Mouse (Mus musculus): ENCODE data around the gene Hic1. TPM values are rescaled to one million over a fixed set of nuclear protein-coding genes. Genes with fewer than 3 reads are reported as not detected.

The Hic1 gene
- polyA plus RNA-seq, 1 experiment from 2014 or later, result 14.5 TPM

GRCm38 (mm10) chr11:75141038-75141437, 28.3 kb downstream of the Hic1 start:
- DNase-seq (ENCODE audit: low spot score), result no peak
- H3K4me1 ChIP-seq (replicated peaks; ENCODE audit: control insufficient read depth, insufficient read depth, low read length), result peaks cover 61% of the 10 kb centered on the region

GRCm38 (mm10) chr11:75140431-75140830, 28.9 kb downstream of the Hic1 start:
- peaks cover 60% of the 10 kb centered on the region for H3K4me1 ChIP-seq (replicated peaks; ENCODE audit: control insufficient read depth, insufficient read depth, low read length)
- DNase-seq (ENCODE audit: low spot score) (no peak), ATAC-seq (replicated peaks; ENCODE audit: low FRiP score, low TSS enrichment, low read depth) (no peak)
- peaks cover 20% of the 10 kb centered on the region for H3K36me3 ChIP-seq (ENCODE audit: control insufficient read depth, insufficient read depth, low read length)
- H3K4me3 ChIP-seq (ENCODE audit: low read depth, low read length), result no peak overlapping the region
- no peaks in the 10 kb centered on the region for H3K27me3 ChIP-seq (replicated peaks; ENCODE audit: control insufficient read depth, insufficient read depth, low read length)
- WGBS, result 48% methylated on average over 5 of the region's 5 CpGs
- no peaks in the 10 kb centered on the region for H3K9me3 ChIP-seq (ENCODE audit: control insufficient read depth, low read length)
- H3K4me2 ChIP-seq (ENCODE audit: low read length), result no peak overlapping the region
- H3K27ac ChIP-seq (ENCODE audit: low read depth), result peak overlapping the region; percentile 90
- H3K9ac ChIP-seq (ENCODE audit: low read length), result no peak overlapping the region

More at GRCm38 (mm10) chr11:75141038-75141437, 28.3 kb downstream of the Hic1 start:
- Histone ChIP-seq H3K4me2 (ENCODE audit: low read length) (no peak overlapping the region), H3K9me3 (ENCODE audit: control insufficient read depth, low read length) (no peaks in the 10 kb centered on the region), H3K27me3 (replicated peaks; ENCODE audit: control insufficient read depth, insufficient read depth, low read length) (no peaks in the 10 kb centered on the region), H3K4me3 (ENCODE audit: low read depth, low read length) (no peak overlapping the region), H3K9ac (ENCODE audit: low read length) (no peak overlapping the region), H3K27ac (ENCODE audit: low read depth) (peak overlapping the region; percentile 90), H3K36me3 (ENCODE audit: control insufficient read depth, insufficient read depth, low read length) (peaks cover 20% of the 10 kb centered on the region)
- 42% methylated on average over 3 of the region's 3 CpGs for WGBS
- ATAC-seq (replicated peaks; ENCODE audit: low FRiP score, low TSS enrichment, low read depth), result no peak

GRCm38 (mm10) chr11:75139122-75139963, 30.0 kb downstream of the Hic1 start:
- peak; percentile 70 for ATAC-seq (replicated peaks; ENCODE audit: low FRiP score, low TSS enrichment, low read depth)
- peak overlapping the region; percentile 0; the same call in 1 of the 2 replicates for H3K4me2 ChIP-seq (ENCODE audit: low read length)
- no peak for DNase-seq (ENCODE audit: low spot score)
- H3K9ac ChIP-seq (ENCODE audit: low read length), result no peak overlapping the region
- H3K9me3 ChIP-seq (ENCODE audit: control insufficient read depth, low read length), result no peaks in the 10 kb centered on the region
- H3K27me3 ChIP-seq (replicated peaks; ENCODE audit: control insufficient read depth, insufficient read depth, low read length), result no peaks in the 10 kb centered on the region
- peaks cover 17% of the 10 kb centered on the region for H3K36me3 ChIP-seq (ENCODE audit: control insufficient read depth, insufficient read depth, low read length)
- peak overlapping the region; percentile 90 for H3K27ac ChIP-seq (ENCODE audit: low read depth)
- 21% methylated on average over 11 of the region's 11 CpGs for WGBS
- no peak overlapping the region for H3K4me3 ChIP-seq (ENCODE audit: low read depth, low read length)
- H3K4me1 ChIP-seq (replicated peaks; ENCODE audit: control insufficient read depth, insufficient read depth, low read length), result peaks cover 69% of the 10 kb centered on the region

- no peak overlapping the region for H3K27ac ChIP-seq (ENCODE audit: low read depth)
- H3K27me3 ChIP-seq (replicated peaks; ENCODE audit: control insufficient read depth, insufficient read depth, low read length), result no peaks in the 10 kb centered on the region
- H3K4me1 ChIP-seq (replicated peaks; ENCODE audit: control insufficient read depth, insufficient read depth, low read length), result peaks cover 68% of the 10 kb centered on the region
- no peaks in the 10 kb centered on the region for H3K9me3 ChIP-seq (ENCODE audit: control insufficient read depth, low read length)
- no peak for ATAC-seq (replicated peaks; ENCODE audit: low FRiP score, low TSS enrichment, low read depth)
- H3K36me3 ChIP-seq (ENCODE audit: control insufficient read depth, insufficient read depth, low read length), result no peaks in the 10 kb centered on the region
- no peak overlapping the region for H3K4me2 ChIP-seq (ENCODE audit: low read length)
- H3K9ac ChIP-seq (ENCODE audit: low read length), result no peak overlapping the region
- H3K4me3 ChIP-seq (ENCODE audit: low read depth, low read length), result no peak overlapping the region
- 43% methylated on average over 5 of the region's 5 CpGs for WGBS
- DNase-seq (ENCODE audit: low spot score), result no peak
These were observed 32.5 kb downstream of the Hic1 start for GRCm38 (mm10) chr11:75136666-75137398.

GRCm38 (mm10) chr11:75135358-75135757, 34.0 kb downstream of the Hic1 start:
- Histone ChIP-seq H3K4me2 (ENCODE audit: low read length) (no peak overlapping the region), H3K27ac (ENCODE audit: low read depth) (peak overlapping the region; percentile 79; the same call in 1 of the 2 replicates)

DNA sequence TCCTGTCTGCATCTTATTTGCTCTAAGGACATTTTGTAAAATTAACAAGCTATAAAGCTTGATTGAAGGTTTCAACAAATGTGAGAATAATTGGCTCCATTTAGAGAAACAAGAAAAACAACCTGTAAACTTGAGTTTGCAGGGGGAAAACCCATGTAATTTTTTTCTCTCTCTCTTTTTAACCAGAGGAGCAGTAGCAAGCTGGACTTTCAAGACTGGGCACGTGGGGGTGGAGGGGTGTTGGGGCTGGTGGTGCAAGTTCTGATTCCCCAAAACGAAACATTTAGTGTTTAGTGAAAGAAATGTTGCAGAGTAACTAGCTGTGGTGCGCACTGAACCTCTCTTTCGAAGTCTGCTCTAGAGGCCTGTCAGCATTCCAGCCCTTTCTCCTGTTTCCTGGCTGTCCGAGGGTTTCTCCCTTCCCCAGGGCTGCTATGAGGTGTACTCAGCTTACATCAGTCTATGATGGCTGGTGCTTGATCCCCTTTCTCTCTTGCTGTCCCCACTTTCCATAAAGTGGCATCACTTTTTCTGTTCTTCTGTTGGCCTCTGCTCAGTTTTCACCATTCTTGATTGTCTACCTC, 34.7 kb downstream of the Hic1 start:
- H3K36me3 ChIP-seq (ENCODE audit: control insufficient read depth, insufficient read depth, low read length), result no peaks in the 10 kb centered on the region
- H3K4me3 ChIP-seq (ENCODE audit: low read depth, low read length), result no peak overlapping the region
- DNase-seq (ENCODE audit: low spot score) (no peak), ATAC-seq (replicated peaks; ENCODE audit: low FRiP score, low TSS enrichment, low read depth) (no peak)
- no peak overlapping the region for H3K4me2 ChIP-seq (ENCODE audit: low read length)
- 53% methylated on average over 5 of the region's 5 CpGs for WGBS
- no peaks in the 10 kb centered on the region for H3K27me3 ChIP-seq (replicated peaks; ENCODE audit: control insufficient read depth, insufficient read depth, low read length)
- peaks cover 46% of the 10 kb centered on the region for H3K4me1 ChIP-seq (replicated peaks; ENCODE audit: control insufficient read depth, insufficient read depth, low read length)
- peak overlapping the region; percentile 79 for H3K27ac ChIP-seq (ENCODE audit: low read depth)
- H3K9me3 ChIP-seq (ENCODE audit: control insufficient read depth, low read length), result no peaks in the 10 kb centered on the region
- no peak overlapping the region for H3K9ac ChIP-seq (ENCODE audit: low read length)

More at GRCm38 (mm10) chr11:75135358-75135757, 34.0 kb downstream of the Hic1 start:
- ATAC-seq (replicated peaks; ENCODE audit: low FRiP score, low TSS enrichment, low read depth) (no peak), DNase-seq (ENCODE audit: low spot score) (no peak)
- no peaks in the 10 kb centered on the region for H3K27me3 ChIP-seq (replicated peaks; ENCODE audit: control insufficient read depth, insufficient read depth, low read length)
- H3K4me1 ChIP-seq (replicated peaks; ENCODE audit: control insufficient read depth, insufficient read depth, low read length), result peaks cover 54% of the 10 kb centered on the region
- no peaks in the 10 kb centered on the region for H3K36me3 ChIP-seq (ENCODE audit: control insufficient read depth, insufficient read depth, low read length)
- H3K4me3 ChIP-seq (ENCODE audit: low read depth, low read length), result no peak overlapping the region
- H3K9me3 ChIP-seq (ENCODE audit: control insufficient read depth, low read length), result no peaks in the 10 kb centered on the region
- WGBS, result 92% methylated on average over 4 of the region's 4 CpGs
- H3K9ac ChIP-seq (ENCODE audit: low read length), result no peak overlapping the region

DNA sequence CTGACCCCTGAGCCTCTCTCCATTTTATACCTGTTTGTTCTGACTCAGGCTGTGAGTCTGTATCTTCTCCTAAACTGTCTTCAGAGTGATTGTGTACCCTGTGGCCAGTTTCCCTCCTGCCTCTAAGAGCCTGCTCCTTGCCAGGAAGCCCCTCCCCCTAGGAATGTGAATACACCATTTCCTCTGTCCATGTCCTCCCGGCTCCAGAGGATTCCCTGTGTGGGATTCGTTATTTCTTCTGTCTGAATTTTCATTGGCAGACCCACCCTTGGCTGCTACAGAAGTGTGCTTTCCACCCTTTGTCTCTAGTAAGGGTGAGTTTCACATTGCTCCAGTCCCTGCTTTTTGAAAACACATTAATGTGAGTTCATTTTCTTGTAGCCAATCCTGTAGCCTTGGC, 35.4 kb downstream of the Hic1 start:
- no peak for DNase-seq (ENCODE audit: low spot score)
- WGBS, result 3% methylated on average over 2 of the region's 2 CpGs

DNA sequence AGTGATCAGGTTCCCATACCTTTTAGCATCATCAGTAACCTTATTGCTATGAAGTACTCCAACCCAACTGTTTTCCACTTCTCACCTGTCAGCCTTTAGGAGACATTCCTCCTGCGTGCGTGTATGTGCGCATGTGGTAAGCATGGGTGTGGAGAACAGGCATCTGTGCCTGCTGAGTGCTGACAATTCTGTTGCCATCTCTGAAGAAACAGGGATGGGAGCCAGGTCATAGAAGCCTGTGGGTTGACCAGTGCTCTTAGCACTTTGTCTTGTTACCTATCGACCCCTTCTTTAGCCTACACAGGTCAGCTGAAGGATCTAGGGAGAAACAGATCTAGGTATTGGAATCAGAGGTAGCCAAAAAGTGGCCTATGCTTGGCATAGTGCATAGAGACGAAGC, 35.9 kb downstream of the Hic1 start:
- H3K27me3 ChIP-seq (replicated peaks; ENCODE audit: control insufficient read depth, insufficient read depth, low read length), result no peaks in the 10 kb centered on the region
- no peaks in the 10 kb centered on the region for H3K9me3 ChIP-seq (ENCODE audit: control insufficient read depth, low read length)
- H3K4me1 ChIP-seq (replicated peaks; ENCODE audit: control insufficient read depth, insufficient read depth, low read length), result peaks cover 34% of the 10 kb centered on the region
- 83% methylated on average over 5 of the region's 5 CpGs for WGBS
- H3K4me2 ChIP-seq (ENCODE audit: low read length), result no peak overlapping the region
- no peak overlapping the region for H3K9ac ChIP-seq (ENCODE audit: low read length)
- H3K4me3 ChIP-seq (ENCODE audit: low read depth, low read length), result no peak overlapping the region
- ATAC-seq (replicated peaks; ENCODE audit: low FRiP score, low TSS enrichment, low read depth) (no peak), DNase-seq (ENCODE audit: low spot score) (no peak)
- H3K36me3 ChIP-seq (ENCODE audit: control insufficient read depth, insufficient read depth, low read length), result no peaks in the 10 kb centered on the region
- peak overlapping the region; percentile 79 for H3K27ac ChIP-seq (ENCODE audit: low read depth)

More for the DNA sequence above, 35.4 kb downstream of the Hic1 start:
- H3K27me3 ChIP-seq (replicated peaks; ENCODE audit: control insufficient read depth, insufficient read depth, low read length), result no peaks in the 10 kb centered on the region
- no peaks in the 10 kb centered on the region for H3K36me3 ChIP-seq (ENCODE audit: control insufficient read depth, insufficient read depth, low read length)
- H3K4me1 ChIP-seq (replicated peaks; ENCODE audit: control insufficient read depth, insufficient read depth, low read length), result peaks cover 40% of the 10 kb centered on the region
- no peak overlapping the region for H3K4me3 ChIP-seq (ENCODE audit: low read depth, low read length)
- H3K9ac ChIP-seq (ENCODE audit: low read length), result no peak overlapping the region
- H3K27ac ChIP-seq (ENCODE audit: low read depth), result peak overlapping the region; percentile 79
- ATAC-seq (replicated peaks; ENCODE audit: low FRiP score, low TSS enrichment, low read depth), result peak; percentile 64; the same call in 1 of the 2 replicates
- H3K4me2 ChIP-seq (ENCODE audit: low read length), result no peak overlapping the region
- no peaks in the 10 kb centered on the region for H3K9me3 ChIP-seq (ENCODE audit: control insufficient read depth, low read length)

Data from intestine, embryonic 14.5 days (tissue).